In genomic region chr6:124829799-124830700, GRCm38 (mm10) we compare ENCODE assay signal across 7 mouse cellular contexts. TPM values are rescaled to one million over a fixed set of nuclear protein-coding genes. Genes with fewer than 3 reads are reported as not detected.
A peak's percentile ranks its signal among the peaks of the same experiment; 100 is the strongest.
DNase-seq lines count a peak whose midpoint lies in the region; ATAC-seq and TF ChIP-seq lines count a peak whose summit lies in the region.

No protein-coding gene starts in this region.

- H3K36me3 ChIP-seq in embryonic facial prominence, embryonic 12.5 days = peaks cover 46% of the 10 kb centered on the region
- H3K36me3 ChIP-seq in kidney, adult 2 months (ENCODE audit: control insufficient read depth, insufficient read depth, low read length) = no peaks in the 10 kb centered on the region
- H3K36me3 ChIP-seq in limb, embryonic 12.5 days = peaks cover 55% of the 10 kb centered on the region
- peaks cover 12% of the 10 kb centered on the region for H3K36me3 ChIP-seq in midbrain, embryonic 15.5 days (replicated peaks)
- H3K36me3 ChIP-seq in spleen, adult 2 months (ENCODE audit: control insufficient read depth, insufficient read depth, low read length) = peaks cover 2% of the 10 kb centered on the region; the same call in 1 of the 2 replicates

- H3K9me3 ChIP-seq in embryonic facial prominence, embryonic 12.5 days = no peaks in the 10 kb centered on the region
- H3K9me3 ChIP-seq in limb, embryonic 12.5 days = no peaks in the 10 kb centered on the region
- H3K9me3 ChIP-seq in midbrain, embryonic 15.5 days = no peaks in the 10 kb centered on the region

- H3K9ac ChIP-seq in embryonic facial prominence, embryonic 12.5 days = peak overlapping the region; percentile 69
- peak overlapping the region; percentile 69 for H3K9ac ChIP-seq in limb, embryonic 12.5 days (replicated peaks)
- H3K9ac ChIP-seq in midbrain, embryonic 15.5 days = peak overlapping the region; percentile 59

- H3K4me3 ChIP-seq in embryonic facial prominence, embryonic 12.5 days = peak overlapping the region; percentile 62
- H3K4me3 ChIP-seq in kidney, adult 2 months (ENCODE audit: insufficient read depth, low read depth, low read length) = peak overlapping the region; percentile 50
- H3K4me3 ChIP-seq in limb, embryonic 12.5 days (replicated peaks) = peak overlapping the region; percentile 59
- H3K4me3 ChIP-seq in midbrain, embryonic 15.5 days = peak overlapping the region; percentile 56
- H3K4me3 ChIP-seq in spleen, adult 2 months (ENCODE audit: extremely low read depth, insufficient read depth, insufficient read length) = peak overlapping the region; percentile 63

- H3K27me3 ChIP-seq in embryonic facial prominence, embryonic 12.5 days = no peaks in the 10 kb centered on the region
- H3K27me3 ChIP-seq in kidney, adult 2 months (replicated peaks; ENCODE audit: control insufficient read depth, insufficient read depth, low read length) = no peaks in the 10 kb centered on the region
- no peaks in the 10 kb centered on the region for H3K27me3 ChIP-seq in limb, embryonic 12.5 days
- H3K27me3 ChIP-seq in midbrain, embryonic 15.5 days (replicated peaks) = no peaks in the 10 kb centered on the region
- H3K27me3 ChIP-seq in spleen, adult 2 months (ENCODE audit: control insufficient read depth, insufficient read depth, low read length) = no peaks in the 10 kb centered on the region

- DNase-seq in adrenal gland, postnatal 25 days = peak; percentile 87
- peak; percentile 97 to 98 for DNase-seq in heart, adult 18-20 months
- peak; percentile 99 for DNase-seq in kidney, adult 2 months
- peak; percentile 92 to 93 for DNase-seq in spleen, adult 2 months (ENCODE audit: low read depth in 1 of 2, low spot score in 2 of 2)

- peak overlapping the region; percentile 79 for H3K27ac ChIP-seq in embryonic facial prominence, embryonic 12.5 days
- H3K27ac ChIP-seq in kidney, adult 2 months (ENCODE audit: insufficient read depth, low read depth, low read length) = peak overlapping the region; percentile 66
- peak overlapping the region; percentile 91 for H3K27ac ChIP-seq in limb, embryonic 12.5 days
- peak overlapping the region; percentile 90 for H3K27ac ChIP-seq in midbrain, embryonic 15.5 days
- H3K27ac ChIP-seq in spleen, adult 2 months (ENCODE audit: insufficient read depth, low read length) = peak overlapping the region; percentile 64

- peak; percentile 89 for ATAC-seq in embryonic facial prominence, embryonic 12.5 days (ENCODE audit: insufficient number of reproducible peaks, insufficient read depth, low FRiP score, low TSS enrichment)
- ATAC-seq in limb, embryonic 12.5 days (ENCODE audit: insufficient number of reproducible peaks, insufficient read depth, low FRiP score, low TSS enrichment, low read depth) = peak; percentile 86
- ATAC-seq in midbrain, embryonic 15.5 days (replicated peaks) = peak; percentile 92

- WGBS in embryonic facial prominence, embryonic 12.5 days = 0% methylated on average over 38 of the region's 38 CpGs
- WGBS in kidney, adult 2 months = under 1% methylated on average over 38 of the region's 38 CpGs
- WGBS in limb, embryonic 12.5 days = 1% methylated on average over 38 of the region's 38 CpGs
- WGBS in midbrain, embryonic 15.5 days = under 1% methylated on average over 38 of the region's 38 CpGs
- under 1% methylated on average over 38 of the region's 38 CpGs for WGBS in spleen, adult 2 months

- peak overlapping the region; percentile 82 for H3K4me2 ChIP-seq in embryonic facial prominence, embryonic 12.5 days (replicated peaks)
- peak overlapping the region; percentile 72 for H3K4me2 ChIP-seq in limb, embryonic 12.5 days
- H3K4me2 ChIP-seq in midbrain, embryonic 15.5 days = peak overlapping the region; percentile 69

- 0 out of 2 replicates have a peak, but pooled peaks have one; percentile 10 for TF ChIP-seq CTCF in kidney, adult 2 months (conservative IDR thresholded peaks at IDR 0.05; ENCODE audit: insufficient read depth, insufficient read length, low read depth, low read length)
- TF ChIP-seq CTCF in spleen, adult 2 months (IDR thresholded peaks at IDR 0.05; ENCODE audit: extremely low read depth, insufficient read depth, insufficient read length, insufficient replicate concordance) = no peak

- H3K4me1 ChIP-seq in embryonic facial prominence, embryonic 12.5 days = peaks cover 26% of the 10 kb centered on the region
- no peaks in the 10 kb centered on the region for H3K4me1 ChIP-seq in kidney, adult 2 months (ENCODE audit: control insufficient read depth, insufficient read depth, low read length)
- H3K4me1 ChIP-seq in limb, embryonic 12.5 days (replicated peaks) = peaks cover 32% of the 10 kb centered on the region
- H3K4me1 ChIP-seq in midbrain, embryonic 15.5 days = peaks cover 20% of the 10 kb centered on the region
- peaks cover 8% of the 10 kb centered on the region; the same call in 1 of the 2 replicates for H3K4me1 ChIP-seq in spleen, adult 2 months (ENCODE audit: control insufficient read depth, insufficient read depth, insufficient read length)

- no peak for TF ChIP-seq POLR2A in kidney, adult 2 months (IDR thresholded peaks at IDR 0.05; ENCODE audit: low read depth, low read length)
- no peak for TF ChIP-seq POLR2A in spleen, adult 2 months (IDR thresholded peaks at IDR 0.05; ENCODE audit: low read depth, low read length)

RNA-seq across cellular contexts. Expression of gene Cdca3, which starts 0.7 kb away (rescaled TPM):
- 10.5 and 11.7 TPM in 2 replicates for total RNA-seq in adrenal gland, postnatal 25 days (2021)
- 157 and 166 TPM in 2 replicates for polyA plus RNA-seq in embryonic facial prominence, embryonic 12.5 days (2016; fragmentation: Nextera tagmentation; extraction: Ambion mirVana)
- under 1 TPM; 0.54 to 0.55 TPM for total RNA-seq in heart, adult 18-20 months (2021)
- 4.2 and 4.3 TPM in 2 replicates for polyA plus RNA-seq in kidney, adult 2 months (2012; rRNA removed)
- 200 and 202 TPM in 2 replicates for polyA plus RNA-seq in limb, embryonic 12.5 days (2016; fragmentation: Nextera tagmentation; extraction: Ambion mirVana)
- 23.2 and 32.9 TPM in 2 replicates for polyA plus RNA-seq in midbrain, embryonic 15.5 days (2015; fragmentation: Nextera tagmentation; extraction: Ambion mirVana)
- 30.4 and 39.0 TPM in 2 replicates for polyA plus RNA-seq in spleen, adult 2 months (2012; rRNA removed)

RNA-seq across cellular contexts. Expression of gene Usp5, which starts 0.8 kb away (rescaled TPM):
- total RNA-seq in adrenal gland, postnatal 25 days (2021) = 118 and 136 TPM in 2 replicates
- 191 and 197 TPM in 2 replicates for polyA plus RNA-seq in embryonic facial prominence, embryonic 12.5 days (2016; fragmentation: Nextera tagmentation; extraction: Ambion mirVana)
- total RNA-seq in heart, adult 18-20 months (2021) = 10 to 100 TPM; 74.6 to 78.6 TPM
- polyA plus RNA-seq in kidney, adult 2 months (2012; rRNA removed) = 66.2 and 74.0 TPM in 2 replicates
- polyA plus RNA-seq in limb, embryonic 12.5 days (2016; fragmentation: Nextera tagmentation; extraction: Ambion mirVana) = 191 and 196 TPM in 2 replicates
- 233 and 234 TPM in 2 replicates for polyA plus RNA-seq in midbrain, embryonic 15.5 days (2015; fragmentation: Nextera tagmentation; extraction: Ambion mirVana)
- polyA plus RNA-seq in spleen, adult 2 months (2012; rRNA removed) = 53.8 and 65.3 TPM in 2 replicates

RNA-seq across cellular contexts. Expression of gene Gnb3, which starts 10.0 kb away (rescaled TPM):
- total RNA-seq in adrenal gland, postnatal 25 days (2021) = 5.5 and 14.0 TPM in 2 replicates
- 0.58 and 1.0 TPM in 2 replicates for polyA plus RNA-seq in embryonic facial prominence, embryonic 12.5 days (2016; fragmentation: Nextera tagmentation; extraction: Ambion mirVana)
- total RNA-seq in heart, adult 18-20 months (2021) = 10 to 100 TPM; 14.1 to 14.6 TPM
- polyA plus RNA-seq in kidney, adult 2 months (2012; rRNA removed) = 0.16 and 0.41 TPM in 2 replicates
- 0.81 and 1.0 TPM in 2 replicates for polyA plus RNA-seq in limb, embryonic 12.5 days (2016; fragmentation: Nextera tagmentation; extraction: Ambion mirVana)
- polyA plus RNA-seq in midbrain, embryonic 15.5 days (2015; fragmentation: Nextera tagmentation; extraction: Ambion mirVana) = 2.6 and 2.8 TPM in 2 replicates
- 0.13 and 0.37 TPM in 2 replicates for polyA plus RNA-seq in spleen, adult 2 months (2012; rRNA removed)

RNA-seq across cellular contexts. Expression of gene Tpi1, which starts 16.0 kb away (rescaled TPM):
- total RNA-seq in adrenal gland, postnatal 25 days (2021) = 382 and 387 TPM in 2 replicates
- 615 and 621 TPM in 2 replicates for polyA plus RNA-seq in embryonic facial prominence, embryonic 12.5 days (2016; fragmentation: Nextera tagmentation; extraction: Ambion mirVana)
- total RNA-seq in heart, adult 18-20 months (2021) = 1,000 to 10,000 TPM in 1 of 2 experiments, 100 to 1,000 TPM in 1; 897 to 1,017 TPM
- polyA plus RNA-seq in kidney, adult 2 months (2012; rRNA removed) = 1,044 and 1,055 TPM in 2 replicates
- 714 and 740 TPM in 2 replicates for polyA plus RNA-seq in limb, embryonic 12.5 days (2016; fragmentation: Nextera tagmentation; extraction: Ambion mirVana)
- polyA plus RNA-seq in midbrain, embryonic 15.5 days (2015; fragmentation: Nextera tagmentation; extraction: Ambion mirVana) = 383 and 391 TPM in 2 replicates
- polyA plus RNA-seq in spleen, adult 2 months (2012; rRNA removed) = 74.7 and 89.3 TPM in 2 replicates

RNA-seq across cellular contexts. Expression of gene Spsb2, which starts 21.6 kb away (rescaled TPM):
- 21.7 and 32.2 TPM in 2 replicates for total RNA-seq in adrenal gland, postnatal 25 days (2021)
- polyA plus RNA-seq in embryonic facial prominence, embryonic 12.5 days (2016; fragmentation: Nextera tagmentation; extraction: Ambion mirVana) = 7.8 and 10.5 TPM in 2 replicates
- total RNA-seq in heart, adult 18-20 months (2021) = 1 to 10 TPM; 2.7 to 3.0 TPM
- 33.7 and 36.7 TPM in 2 replicates for polyA plus RNA-seq in kidney, adult 2 months (2012; rRNA removed)
- 8.7 and 9.1 TPM in 2 replicates for polyA plus RNA-seq in limb, embryonic 12.5 days (2016; fragmentation: Nextera tagmentation; extraction: Ambion mirVana)
- polyA plus RNA-seq in midbrain, embryonic 15.5 days (2015; fragmentation: Nextera tagmentation; extraction: Ambion mirVana) = 8.8 and 10.1 TPM in 2 replicates
- 10.3 and 13.5 TPM in 2 replicates for polyA plus RNA-seq in spleen, adult 2 months (2012; rRNA removed)

Comparison
In these comparisons a context has a peak if more than half of its experiments do, and no peak if none do; other contexts are left out.
1. Peak in every context shown above with its lines: DNase-seq, ATAC-seq, H3K4me3 ChIP-seq and H3K27ac ChIP-seq.